Mouse (Mus musculus): ENCODE results near the gene Adgre5.

DNA sequence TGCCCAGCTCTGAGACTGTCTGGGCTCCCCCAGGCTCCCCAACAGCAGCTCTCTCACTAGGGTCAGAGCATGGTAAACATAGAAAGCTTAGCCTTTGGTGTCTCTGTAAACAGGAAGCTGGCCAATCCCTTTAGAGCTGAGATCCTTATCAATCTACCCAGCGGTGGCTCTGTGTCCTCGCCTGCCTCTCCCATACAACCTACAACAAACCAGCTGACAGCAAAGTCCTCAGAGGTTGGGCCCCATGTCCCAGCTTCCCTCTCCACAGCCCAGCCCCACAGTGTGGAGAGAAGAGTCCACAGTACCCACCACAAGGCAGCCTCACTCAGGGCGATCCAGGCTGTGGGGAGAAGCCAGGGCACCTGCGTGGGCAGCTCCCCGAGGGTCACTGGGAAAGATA lies 38.5 kb upstream of the Adgre5 start:
- TF ChIP-seq CTCF (IDR thresholded peaks at IDR 0.05; ENCODE audit: extremely low read depth, insufficient read length, insufficient replicate concordance, low read depth, low read length) = no peak
- TF ChIP-seq POLR2A (IDR thresholded peaks at IDR 0.05; ENCODE audit: low read depth, low read length) = no peak
